ENCODE assay signal across 16 mouse cellular contexts in the genomic region with DNA sequence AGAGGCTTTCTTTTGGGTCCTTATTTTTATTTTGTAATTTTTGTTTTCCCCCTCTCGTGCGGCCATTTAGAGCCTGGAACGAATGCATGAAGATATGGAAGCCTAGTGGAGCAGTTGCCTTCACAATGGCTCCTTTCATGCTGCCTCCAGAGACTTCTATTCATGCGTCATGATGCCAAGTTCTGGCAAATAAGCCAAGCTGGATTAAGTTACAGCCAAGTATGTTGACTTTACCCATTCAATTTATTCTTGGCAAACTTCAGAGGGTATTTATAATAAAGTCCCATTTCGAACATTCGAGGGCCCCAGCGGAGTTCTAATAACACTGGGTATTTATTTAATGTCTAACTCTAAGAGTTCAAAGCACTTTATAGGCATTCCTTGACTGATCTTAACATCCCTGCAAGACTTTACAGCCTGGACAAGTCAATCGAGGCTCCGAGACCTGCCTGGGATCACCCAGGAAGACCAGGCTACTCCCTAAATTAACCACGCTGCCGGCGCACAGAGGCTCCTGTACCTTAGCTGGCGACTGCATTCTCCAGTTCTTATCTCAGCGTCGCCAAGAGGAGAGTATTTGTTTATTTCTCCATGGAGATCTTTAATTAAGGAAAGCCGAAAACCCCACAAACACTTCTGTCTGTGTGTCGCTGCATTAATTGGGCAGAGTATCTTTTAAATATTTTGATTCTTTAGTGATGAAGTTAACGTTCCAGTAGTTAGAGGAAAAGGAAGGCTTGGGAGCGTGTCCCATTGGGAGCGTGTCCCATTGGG.
A peak's percentile ranks its signal among the peaks of the same experiment; 100 is the strongest.
DNase-seq lines count a peak whose midpoint lies in the region; ATAC-seq and TF ChIP-seq lines count a peak whose summit lies in the region.
"Had no signal": no experiment of that assay in that cellular context is flagged by ENCODE, and none has a peak within 500 bp of the region (broad histone marks: within the 10 kb centered on the region; RNA-seq: fewer than 3 reads in every experiment).

No protein-coding gene starts in this region.

- no peak overlapping the region for H3K4me3 ChIP-seq in heart, postnatal 0 days (ENCODE audit: low read depth, low read length)
- no peak overlapping the region for H3K4me3 ChIP-seq in heart, embryonic 11.5 days (ENCODE audit: low read depth, low read length)
- H3K4me3 ChIP-seq in embryonic facial prominence, embryonic 14.5 days (ENCODE audit: low read depth, low read length): no peak overlapping the region
- H3K4me3 ChIP-seq: heart, adult 2 months; lung, embryonic 15.5 days; midbrain, embryonic 10.5 days had no signal

- no peak overlapping the region for H3K27ac ChIP-seq in heart, postnatal 0 days (ENCODE audit: low read depth)
- no peak overlapping the region for H3K27ac ChIP-seq in heart, embryonic 11.5 days (ENCODE audit: low read depth, low read length)
- peak overlapping the region; percentile 54 for H3K27ac ChIP-seq in embryonic facial prominence, embryonic 14.5 days (replicated peaks; ENCODE audit: low read depth, low read length)
- H3K27ac ChIP-seq: heart, adult 2 months; lung, embryonic 15.5 days had no signal

- no peak for ATAC-seq in heart, postnatal 0 days (ENCODE audit: insufficient read depth, low read depth)
- no peak for ATAC-seq in heart, embryonic 11.5 days (replicated peaks; ENCODE audit: insufficient number of reproducible peaks, low FRiP score, low TSS enrichment)
- ATAC-seq in embryonic facial prominence, embryonic 14.5 days (ENCODE audit: low read depth): peak; percentile 74
- ATAC-seq: activated CD4-positive, CD25-positive, alpha-beta regulatory T cell, adult 4 months; CD4-positive, CD25-positive, alpha-beta regulatory T cell, adult 4 months had no signal

- TF ChIP-seq CTCF in heart, postnatal 0 days (IDR thresholded peaks at IDR 0.05; ENCODE audit: low read depth): no peak

- no peak overlapping the region for H3K9ac ChIP-seq in heart, postnatal 0 days (replicated peaks; ENCODE audit: low read depth, low read length)
- H3K9ac ChIP-seq in heart, embryonic 11.5 days (ENCODE audit: low read depth, low read length): no peak overlapping the region
- H3K9ac ChIP-seq in embryonic facial prominence, embryonic 14.5 days (ENCODE audit: low read depth, low read length): no peak overlapping the region
- H3K9ac ChIP-seq: lung, embryonic 15.5 days had no signal

- H3K4me2 ChIP-seq in heart, postnatal 0 days (ENCODE audit: low read depth, low read length): 0 out of 2 replicates have a peak overlapping the region, but pooled peaks have one; percentile 13
- no peak overlapping the region for H3K4me2 ChIP-seq in heart, embryonic 11.5 days
- H3K4me2 ChIP-seq in embryonic facial prominence, embryonic 14.5 days (ENCODE audit: low read depth, low read length): no peak overlapping the region
- H3K4me2 ChIP-seq: lung, embryonic 15.5 days had no signal

- H3K4me1 ChIP-seq in heart, postnatal 0 days (ENCODE audit: control insufficient read depth, insufficient read depth): no peaks in the 10 kb centered on the region
- H3K4me1 ChIP-seq in heart, embryonic 11.5 days (ENCODE audit: control insufficient read depth, insufficient read depth, low read length): peaks cover 6% of the 10 kb centered on the region
- peaks cover 44% of the 10 kb centered on the region for H3K4me1 ChIP-seq in embryonic facial prominence, embryonic 14.5 days (ENCODE audit: control insufficient read depth, insufficient read depth, low read length)

- no peaks in the 10 kb centered on the region for H3K36me3 ChIP-seq in heart, postnatal 0 days (replicated peaks; ENCODE audit: control insufficient read depth, insufficient read depth, low read length)
- H3K36me3 ChIP-seq in heart, embryonic 11.5 days (ENCODE audit: control insufficient read depth, insufficient read depth, low read length): no peaks in the 10 kb centered on the region
- H3K36me3 ChIP-seq in embryonic facial prominence, embryonic 14.5 days (ENCODE audit: control insufficient read depth, insufficient read depth, low read length): no peaks in the 10 kb centered on the region
- H3K36me3 ChIP-seq: lung, embryonic 15.5 days; midbrain, embryonic 10.5 days had no signal

- TF ChIP-seq EP300 in heart, postnatal 0 days (IDR thresholded peaks at IDR 0.05; ENCODE audit: low read depth): no peak

- no peak for DNase-seq in heart, postnatal 0 days (ENCODE audit: low spot score)
- peak; percentile 48 for DNase-seq in lung, postnatal 36 days
- no peak for DNase-seq in lung, postnatal 10 days
- DNase-seq in embryonic facial prominence, embryonic 14.5 days (ENCODE audit: low spot score): peak; percentile 90
- DNase-seq in telencephalon, adult 2 months (ENCODE audit: low read depth, low spot score): peak; percentile 17
- DNase-seq in thymus, postnatal 10 days (ENCODE audit: low spot score in 2 of 2): no peak
- DNase-seq: cerebellum, adult 18-20 months; heart, postnatal 36 days; kidney, adult 11 months; kidney, postnatal 36 days had no signal

- H3K27me3 ChIP-seq in heart, postnatal 0 days (ENCODE audit: control insufficient read depth, insufficient read depth, low read length): no peaks in the 10 kb centered on the region
- H3K27me3 ChIP-seq in heart, embryonic 11.5 days (ENCODE audit: control insufficient read depth, insufficient read depth, low read length): no peaks in the 10 kb centered on the region
- no peaks in the 10 kb centered on the region for H3K27me3 ChIP-seq in embryonic facial prominence, embryonic 14.5 days (replicated peaks; ENCODE audit: control insufficient read depth, insufficient read depth, low read length)

- 46% methylated on average over 20 of the region's 20 CpGs for WGBS in heart, postnatal 0 days
- 52% methylated on average over 20 of the region's 20 CpGs for WGBS in heart, embryonic 11.5 days (ENCODE audit: insufficient replicate concordance)
- WGBS in embryonic facial prominence, embryonic 14.5 days: 52% methylated on average over 20 of the region's 20 CpGs

- H3K9me3 ChIP-seq in heart, postnatal 0 days (replicated peaks; ENCODE audit: control insufficient read depth, low read length): no peaks in the 10 kb centered on the region
- no peaks in the 10 kb centered on the region for H3K9me3 ChIP-seq in heart, embryonic 11.5 days (replicated peaks; ENCODE audit: control insufficient read depth, low read length)
- H3K9me3 ChIP-seq in embryonic facial prominence, embryonic 14.5 days (ENCODE audit: control insufficient read depth, low read length): no peaks in the 10 kb centered on the region
- H3K9me3 ChIP-seq: lung, embryonic 15.5 days; midbrain, embryonic 10.5 days had no signal

Comparison
In these comparisons a context has a peak if more than half of its experiments do, and no peak if none do; other contexts are left out.
1. DNase-seq: peak in lung, postnatal 36 days (single experiment), embryonic facial prominence, embryonic 14.5 days (single experiment) and telencephalon, adult 2 months (single experiment); none in heart, postnatal 0 days (single experiment), lung, postnatal 10 days (single experiment) and thymus, postnatal 10 days (0 of 2).